Mouse (Mus musculus) intestine, embryonic 16.5 days (tissue): Measurements from ENCODE around the gene Kctd8. TPM values are rescaled to one million over a fixed set of nuclear protein-coding genes. Genes with fewer than 3 reads are reported as not detected.

Experiments
- ATAC-seq: fragments of 200-750 bp; cut with Nextera tagmentation; 2 replicates; pipeline ENCODE4 v1.8.0; 2017; ENCODE audit warnings: moderate TSS enrichment, moderate library complexity
- H3K27ac ChIP-seq: fragments of 300-500 bp; sonication (generic); 2 replicates; pipeline ENCODE4 v1.5.1; 2014; ENCODE audit warnings: mild to moderate bottlenecking, low read length
- H3K27me3 ChIP-seq: fragments of 300-500 bp; sonication (generic); replicated peaks from 2 replicates; pipeline ENCODE4 v1.6.1; 2014; ENCODE audit warnings: low read length, control low read depth, mixed read lengths; ENCODE audit not compliant: control insufficient read depth, insufficient read depth
- H3K36me3 ChIP-seq: fragments of 300-500 bp; sonication (generic); 2 replicates; pipeline ENCODE4 v1.6.1; 2014; ENCODE audit warnings: low read length, control low read depth; ENCODE audit not compliant: control insufficient read depth, insufficient read depth
- H3K4me1 ChIP-seq: fragments of 300-500 bp; sonication (generic); 2 replicates; pipeline ENCODE4 v1.6.1; 2014; ENCODE audit warnings: low read length, control low read depth, mixed read lengths; ENCODE audit not compliant: control insufficient read depth, insufficient read depth
- H3K4me2 ChIP-seq: fragments of 300-500 bp; sonication (generic); 2 replicates; pipeline ENCODE4 v1.6.1; 2014; ENCODE audit warnings: low read depth, low read length, control low read depth
- H3K4me3 ChIP-seq: fragments of 300-500 bp; sonication (generic); 2 replicates; pipeline ENCODE4 v1.5.1; 2014; ENCODE audit warnings: mild to moderate bottlenecking, low read length
- H3K9ac ChIP-seq: fragments of 300-500 bp; sonication (generic); 2 replicates; pipeline ENCODE4 v1.6.1; 2014; ENCODE audit warnings: low read depth, low read length
- H3K9me3 ChIP-seq: fragments of 300-500 bp; sonication (generic); 2 replicates; pipeline ENCODE4 v1.6.1; 2016; ENCODE audit warnings: low read length, control low read depth; ENCODE audit not compliant: control insufficient read depth
- WGBS: fragments of 180-500 bp; shearing (Covaris S2); extraction: QIAGEN DNeasy Blood & Tissue Kit; methylation state at CpG from one replicate; pipeline ENCODE4 v1.1.7; 2014; 5-methylcytosine and 5-hydroxymethylcytosine counted together
- polyA plus RNA-seq: library from polyadenylated mRNA; unstranded; fragments of >200 nt; fragmentation: Nextera tagmentation; extraction: Ambion mirVana; gene quantifications from 2 replicates; pipeline ENCODE4 v1.2.1, GENCODE M21; 2015

Kctd8 gene
- polyA plus RNA-seq, 1 experiment from 2014 or later: 0.26 TPM

DNA sequence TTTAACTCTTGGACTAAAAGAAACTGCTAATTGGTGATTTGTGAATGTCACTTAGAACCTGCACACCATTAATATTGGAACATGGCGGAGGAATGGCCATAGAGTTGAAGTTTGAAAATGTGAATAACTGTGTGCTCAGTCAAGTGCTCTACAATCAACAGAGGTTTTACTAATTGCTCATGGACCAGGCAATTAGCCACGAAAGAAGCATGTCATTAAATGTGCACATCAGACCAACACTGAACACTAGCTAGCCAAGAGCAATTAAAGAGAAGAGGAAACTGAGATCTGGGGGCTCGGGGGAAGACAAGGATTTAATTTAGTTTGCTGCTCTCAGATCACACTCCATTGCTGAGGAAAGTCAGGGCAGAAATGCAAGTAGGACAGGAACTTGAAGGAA is 126.3 kb downstream of the Kctd8 start:
- no peak overlapping the region for H3K4me3 ChIP-seq
- H3K9ac ChIP-seq: no peak overlapping the region
- no peak overlapping the region for H3K27ac ChIP-seq
- no peaks in the 10 kb centered on the region for H3K36me3 ChIP-seq
- ATAC-seq: no peak
- H3K4me1 ChIP-seq: no peaks in the 10 kb centered on the region
- no peaks in the 10 kb centered on the region for H3K27me3 ChIP-seq
- no peaks in the 10 kb centered on the region for H3K9me3 ChIP-seq
- 74% methylated on average over 3 of the region's 3 CpGs for WGBS
- H3K4me2 ChIP-seq: no peak overlapping the region

- H3K4me1 ChIP-seq: no peaks in the 10 kb centered on the region
- H3K4me2 ChIP-seq: no peak overlapping the region
- no peak overlapping the region for H3K9ac ChIP-seq
- H3K27ac ChIP-seq: no peak overlapping the region
- H3K4me3 ChIP-seq: no peak overlapping the region
- ATAC-seq: no peak
- no peaks in the 10 kb centered on the region for H3K36me3 ChIP-seq
- no peaks in the 10 kb centered on the region for H3K9me3 ChIP-seq
- H3K27me3 ChIP-seq: no peaks in the 10 kb centered on the region
Observed at GRCm38 (mm10) chr5:69209401-69209800, 132.1 kb downstream of the Kctd8 start.

- ATAC-seq: no peak
- no peak overlapping the region for H3K4me2 ChIP-seq
- no peaks in the 10 kb centered on the region for H3K4me1 ChIP-seq
- no peak overlapping the region for H3K4me3 ChIP-seq
- no peak overlapping the region for H3K9ac ChIP-seq
- H3K27me3 ChIP-seq: no peaks in the 10 kb centered on the region
- H3K9me3 ChIP-seq: no peaks in the 10 kb centered on the region
- H3K36me3 ChIP-seq: no peaks in the 10 kb centered on the region
- WGBS: 68% methylated on average over 2 of the region's 2 CpGs
- no peak overlapping the region for H3K27ac ChIP-seq
Observed at GRCm38 (mm10) chr5:69207713-69208112, 133.8 kb downstream of the Kctd8 start.

GRCm38 (mm10) chr5:69159897-69160509 is 181.5 kb downstream of the Kctd8 start:
- no peak for ATAC-seq

GRCm38 (mm10) chr5:69156489-69156888 is 185.0 kb downstream of the Kctd8 start:
- Histone ChIP-seq H3K36me3 (no peaks in the 10 kb centered on the region), H3K4me1 (no peaks in the 10 kb centered on the region), H3K4me3 (no peak overlapping the region), H3K9ac (no peak overlapping the region), H3K27ac (no peak overlapping the region), H3K27me3 (no peaks in the 10 kb centered on the region), H3K4me2 (no peak overlapping the region), H3K9me3 (no peaks in the 10 kb centered on the region)
- no peak for ATAC-seq
- 71% methylated on average over 3 of the region's 3 CpGs for WGBS

More at GRCm38 (mm10) chr5:69159897-69160509, 181.5 kb downstream of the Kctd8 start:
- WGBS: 80% methylated on average over 4 of the region's 4 CpGs
- Histone ChIP-seq H3K4me2 (no peak overlapping the region), H3K9ac (no peak overlapping the region), H3K27me3 (no peaks in the 10 kb centered on the region), H3K9me3 (no peaks in the 10 kb centered on the region), H3K4me1 (no peaks in the 10 kb centered on the region), H3K4me3 (no peak overlapping the region), H3K36me3 (no peaks in the 10 kb centered on the region), H3K27ac (no peak overlapping the region)

GRCm38 (mm10) chr5:69145827-69146226 is 195.7 kb downstream of the Kctd8 start:
- no peak overlapping the region for H3K27ac ChIP-seq
- no peak overlapping the region for H3K9ac ChIP-seq
- no peaks in the 10 kb centered on the region for H3K9me3 ChIP-seq
- ATAC-seq: no peak
- WGBS: 71% methylated on average over 2 of the region's 2 CpGs
- no peak overlapping the region for H3K4me3 ChIP-seq
- no peak overlapping the region for H3K4me2 ChIP-seq
- H3K4me1 ChIP-seq: no peaks in the 10 kb centered on the region
- no peaks in the 10 kb centered on the region for H3K36me3 ChIP-seq
- H3K27me3 ChIP-seq: no peaks in the 10 kb centered on the region

DNA sequence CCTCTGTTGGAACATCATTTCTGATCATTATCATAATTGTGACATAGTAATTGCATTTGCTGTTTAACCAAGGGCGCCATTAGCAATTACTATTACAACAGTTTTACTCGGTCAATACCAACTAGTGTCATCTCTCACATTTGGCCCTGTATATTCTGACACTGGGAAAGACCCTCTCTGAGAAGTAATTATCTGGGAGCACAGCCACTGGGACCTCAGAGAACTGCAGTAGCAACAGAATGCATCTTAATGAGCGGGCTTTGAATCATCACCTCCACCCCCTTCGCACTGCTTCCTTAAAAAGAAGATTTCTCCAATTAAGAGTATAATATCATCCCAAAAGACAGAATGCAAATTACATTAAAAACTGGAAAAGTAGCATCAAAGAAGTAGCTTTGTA is 200.4 kb downstream of the Kctd8 start:
- H3K4me3 ChIP-seq: no peak overlapping the region
- no peak for ATAC-seq
- H3K4me1 ChIP-seq: no peaks in the 10 kb centered on the region
- no peaks in the 10 kb centered on the region for H3K27me3 ChIP-seq
- no peaks in the 10 kb centered on the region for H3K9me3 ChIP-seq
- 85% methylated on average over 4 of the region's 4 CpGs for WGBS
- no peaks in the 10 kb centered on the region for H3K36me3 ChIP-seq
- no peak overlapping the region for H3K4me2 ChIP-seq
- H3K9ac ChIP-seq: no peak overlapping the region
- no peak overlapping the region for H3K27ac ChIP-seq

- no peaks in the 10 kb centered on the region for H3K36me3 ChIP-seq
- H3K4me3 ChIP-seq: no peak overlapping the region
- ATAC-seq: no peak
- no peak overlapping the region for H3K27ac ChIP-seq
- H3K9ac ChIP-seq: no peak overlapping the region
- no peaks in the 10 kb centered on the region for H3K9me3 ChIP-seq
- no peak overlapping the region for H3K4me2 ChIP-seq
- 76% methylated on average over 2 of the region's 2 CpGs for WGBS
- no peaks in the 10 kb centered on the region for H3K4me1 ChIP-seq
- no peaks in the 10 kb centered on the region for H3K27me3 ChIP-seq
Observed at GRCm38 (mm10) chr5:69108718-69109117, 232.8 kb downstream of the Kctd8 start.

DNA sequence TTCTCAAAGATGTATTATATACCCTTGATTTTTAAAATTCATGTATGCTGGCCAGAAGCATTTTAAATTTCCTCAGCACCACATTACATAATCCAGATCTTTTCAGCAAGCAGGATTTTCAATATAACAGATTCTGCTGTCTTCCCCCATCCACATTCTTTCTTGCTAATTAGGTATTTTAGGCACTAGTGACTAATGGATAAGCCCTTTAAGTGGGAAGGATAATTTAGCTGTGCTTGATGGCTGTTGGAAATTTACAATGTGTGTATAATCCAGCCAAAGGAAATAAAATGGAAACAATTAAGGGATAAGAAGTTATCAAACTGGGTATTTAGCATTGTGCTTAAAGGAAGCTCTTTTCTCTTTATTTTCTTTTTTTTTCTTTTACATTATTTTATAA is 252.6 kb downstream of the Kctd8 start:
- Histone ChIP-seq H3K9me3 (no peaks in the 10 kb centered on the region), H3K4me3 (no peak overlapping the region), H3K4me1 (no peaks in the 10 kb centered on the region), H3K27me3 (no peaks in the 10 kb centered on the region), H3K9ac (no peak overlapping the region), H3K36me3 (no peaks in the 10 kb centered on the region), H3K27ac (no peak overlapping the region), H3K4me2 (no peak overlapping the region)
- no peak for ATAC-seq
